Mouse (Mus musculus): Measurements from ENCODE around the gene Add3. TPM values are rescaled to one million over a fixed set of nuclear protein-coding genes. Genes with fewer than 3 reads are reported as not detected.

The Add3 gene
- polyA plus RNA-seq, 1 experiment = not detected

DNA sequence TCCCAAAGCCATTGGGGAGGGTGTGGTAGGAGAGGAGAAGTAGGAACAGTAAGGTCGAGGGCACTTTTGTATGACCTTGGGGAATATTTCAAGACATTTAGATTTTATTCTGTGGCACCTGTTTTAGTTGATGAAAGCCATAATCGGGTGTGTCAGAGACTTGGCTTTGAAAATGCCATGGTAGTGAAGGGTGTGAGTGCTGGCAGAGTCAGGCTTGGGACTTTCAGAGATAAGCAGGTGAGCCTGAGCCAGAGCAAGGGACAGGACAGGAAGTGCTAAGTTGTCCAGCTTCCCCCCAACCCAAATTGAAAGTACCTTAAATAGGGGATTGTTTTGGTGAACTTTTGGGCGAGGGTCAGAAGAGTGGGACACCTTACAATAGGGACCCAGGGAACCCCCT is 16.1 kb downstream of the Add3 start:
- WGBS = 94% methylated on average over 3 of the region's 3 CpGs

GRCm38 (mm10) chr19:53157176-53157575 is 16.9 kb downstream of the Add3 start:
- peaks cover 12% of the 10 kb centered on the region for H3K4me1 ChIP-seq (ENCODE audit: control insufficient read depth, insufficient read depth, low read length)
- WGBS = 70% methylated on average over 5 of the region's 5 CpGs
- no peak overlapping the region for H3K4me3 ChIP-seq (ENCODE audit: insufficient read depth, low read depth, low read length)
- no peak for TF ChIP-seq POLR2A (IDR thresholded peaks at IDR 0.05; ENCODE audit: insufficient read depth, low read depth, low read length)
- TF ChIP-seq CTCF (IDR thresholded peaks at IDR 0.05; ENCODE audit: insufficient read depth, low read depth, low read length) = no peak
- H3K27ac ChIP-seq (ENCODE audit: insufficient read depth, low read depth, low read length) = no peak overlapping the region

More for the DNA sequence above, 16.1 kb downstream of the Add3 start:
- H3K4me3 ChIP-seq (ENCODE audit: insufficient read depth, low read depth, low read length) = no peak overlapping the region
- H3K4me1 ChIP-seq (ENCODE audit: control insufficient read depth, insufficient read depth, low read length) = peaks cover 12% of the 10 kb centered on the region
- no peak overlapping the region for H3K27ac ChIP-seq (ENCODE audit: insufficient read depth, low read depth, low read length)
- TF ChIP-seq CTCF (IDR thresholded peaks at IDR 0.05; ENCODE audit: insufficient read depth, low read depth, low read length) = no peak
- no peak for TF ChIP-seq POLR2A (IDR thresholded peaks at IDR 0.05; ENCODE audit: insufficient read depth, low read depth, low read length)

- 76% methylated on average over 7 of the region's 7 CpGs for WGBS
- H3K4me1 ChIP-seq (ENCODE audit: control insufficient read depth, insufficient read depth, low read length) = 0 out of 2 replicates have a peak, but pooled peaks cover 2% of the 10 kb centered on the region
- H3K4me3 ChIP-seq (ENCODE audit: insufficient read depth, low read depth, low read length) = no peak overlapping the region
- no peak overlapping the region for H3K27ac ChIP-seq (ENCODE audit: insufficient read depth, low read depth, low read length)
- TF ChIP-seq CTCF (IDR thresholded peaks at IDR 0.05; ENCODE audit: insufficient read depth, low read depth, low read length) (no peak), POLR2A (IDR thresholded peaks at IDR 0.05; ENCODE audit: insufficient read depth, low read depth, low read length) (no peak)
These were observed 19.1 kb downstream of the Add3 start for GRCm38 (mm10) chr19:53159351-53159750.

GRCm38 (mm10) chr19:53162927-53163326 is 22.7 kb downstream of the Add3 start:
- TF ChIP-seq CTCF (IDR thresholded peaks at IDR 0.05; ENCODE audit: insufficient read depth, low read depth, low read length) (no peak), POLR2A (IDR thresholded peaks at IDR 0.05; ENCODE audit: insufficient read depth, low read depth, low read length) (no peak)
- no peak overlapping the region for H3K4me3 ChIP-seq (ENCODE audit: insufficient read depth, low read depth, low read length)
- peaks cover 16% of the 10 kb centered on the region for H3K4me1 ChIP-seq (ENCODE audit: control insufficient read depth, insufficient read depth, low read length)
- H3K27ac ChIP-seq (ENCODE audit: insufficient read depth, low read depth, low read length) = no peak overlapping the region
- 85% methylated on average over 6 of the region's 6 CpGs for WGBS

DNA sequence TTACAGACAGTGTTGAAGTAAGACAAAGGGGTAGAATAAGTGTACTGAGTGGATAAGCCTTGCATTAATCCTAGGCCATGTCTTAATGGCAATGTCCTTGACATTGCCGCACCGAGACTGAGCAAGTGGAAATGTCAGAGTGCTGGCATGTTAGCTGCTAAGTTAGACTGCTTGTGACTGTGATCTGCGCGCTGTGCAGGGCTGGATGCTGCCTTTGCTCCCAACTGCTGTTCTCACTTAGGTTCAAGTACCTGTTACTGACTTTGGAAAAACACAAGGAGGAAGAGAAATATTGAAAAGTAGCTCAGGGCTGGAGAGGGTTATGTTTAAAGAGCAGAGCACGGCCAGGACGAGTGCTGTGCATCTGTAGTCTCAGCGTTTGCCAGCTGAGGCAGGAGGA is 24.4 kb downstream of the Add3 start:
- Histone ChIP-seq H3K4me1 (ENCODE audit: control insufficient read depth, insufficient read depth, low read length) (peaks cover 17% of the 10 kb centered on the region), H3K4me3 (ENCODE audit: insufficient read depth, low read depth, low read length) (no peak overlapping the region), H3K27ac (ENCODE audit: insufficient read depth, low read depth, low read length) (peak overlapping the region; percentile 23)
- TF ChIP-seq POLR2A (IDR thresholded peaks at IDR 0.05; ENCODE audit: insufficient read depth, low read depth, low read length) = no peak
- TF ChIP-seq CTCF (IDR thresholded peaks at IDR 0.05; ENCODE audit: insufficient read depth, low read depth, low read length) = no peak
- WGBS = 66% methylated on average over 7 of the region's 7 CpGs

DNA sequence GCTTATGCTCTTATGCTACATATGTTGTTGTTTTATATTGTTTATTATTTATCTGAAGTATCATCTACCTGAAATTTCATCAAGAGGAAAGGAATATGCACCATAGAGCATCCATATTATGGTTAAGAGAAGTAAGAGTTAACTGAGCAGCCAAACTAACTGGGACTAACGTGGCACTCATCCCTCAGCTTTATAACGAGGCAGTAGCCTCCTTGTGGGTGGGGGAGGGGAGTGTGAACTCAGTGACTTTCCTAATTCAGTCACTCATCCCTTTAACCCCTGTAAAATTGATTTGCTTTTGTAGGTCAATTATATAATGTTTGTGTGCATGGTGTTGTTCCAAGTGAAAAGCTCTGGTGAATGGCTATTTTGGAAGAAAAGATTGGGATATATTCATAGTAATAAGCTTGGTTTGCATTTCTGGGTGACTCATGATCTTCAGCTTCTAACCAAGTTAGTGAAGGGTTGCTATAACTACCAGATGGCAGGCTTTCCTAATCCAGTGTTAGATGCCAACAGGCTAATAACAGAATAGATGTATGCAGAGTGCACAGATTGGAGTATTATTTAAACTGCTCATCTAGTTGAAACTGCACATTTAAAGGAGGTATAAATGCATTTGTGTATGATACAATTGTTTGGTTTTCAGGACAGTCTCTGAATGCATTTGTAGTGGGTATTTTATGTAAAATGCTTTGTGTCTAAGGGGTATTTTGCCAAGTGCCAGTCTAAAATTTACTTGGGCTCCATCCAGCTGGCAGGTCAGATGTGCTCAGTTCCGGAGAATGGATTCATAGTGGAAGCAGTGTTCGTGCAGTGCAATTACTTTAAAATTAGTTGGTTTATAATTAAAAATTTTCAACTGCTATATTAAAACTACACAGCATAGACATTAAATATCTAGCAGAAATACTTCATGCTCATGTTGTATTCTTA is 25.3 kb downstream of the Add3 start:
- no peak overlapping the region for H3K4me3 ChIP-seq (ENCODE audit: insufficient read depth, low read depth, low read length)
- TF ChIP-seq POLR2A (IDR thresholded peaks at IDR 0.05; ENCODE audit: insufficient read depth, low read depth, low read length) = no peak
- no peak for TF ChIP-seq CTCF (IDR thresholded peaks at IDR 0.05; ENCODE audit: insufficient read depth, low read depth, low read length)
- H3K27ac ChIP-seq (ENCODE audit: insufficient read depth, low read depth, low read length) = peak overlapping the region; percentile 75
- WGBS = 5% methylated on average over 4 of the region's 4 CpGs
- H3K4me1 ChIP-seq (ENCODE audit: control insufficient read depth, insufficient read depth, low read length) = peaks cover 18% of the 10 kb centered on the region

DNA sequence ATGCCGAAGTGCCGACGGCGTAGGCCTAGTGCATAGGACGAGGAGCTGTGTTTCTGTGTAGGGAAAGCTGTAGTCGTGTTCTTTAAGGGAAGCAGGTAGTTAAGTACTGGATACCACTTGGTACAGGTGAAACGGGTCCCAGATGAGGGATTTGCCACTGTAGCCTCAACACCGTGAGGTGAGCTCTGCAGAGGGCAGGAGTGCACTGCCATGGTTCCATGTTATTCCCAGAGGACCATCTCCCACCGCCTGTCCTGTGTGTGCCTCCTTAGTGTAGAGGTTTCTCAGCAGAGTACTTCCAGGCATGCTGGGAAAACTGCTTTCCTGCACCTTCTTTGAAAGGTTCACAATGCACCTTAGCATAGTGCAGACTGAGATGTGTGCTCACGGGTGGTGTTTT is 26.1 kb downstream of the Add3 start:
- TF ChIP-seq CTCF (IDR thresholded peaks at IDR 0.05; ENCODE audit: insufficient read depth, low read depth, low read length) (no peak), POLR2A (IDR thresholded peaks at IDR 0.05; ENCODE audit: insufficient read depth, low read depth, low read length) (no peak)
- H3K4me3 ChIP-seq (ENCODE audit: insufficient read depth, low read depth, low read length) = no peak overlapping the region
- WGBS = 59% methylated on average over 10 of the region's 10 CpGs
- peaks cover 25% of the 10 kb centered on the region for H3K4me1 ChIP-seq (ENCODE audit: control insufficient read depth, insufficient read depth, low read length)
- H3K27ac ChIP-seq (ENCODE audit: insufficient read depth, low read depth, low read length) = peak overlapping the region; percentile 96

DNA sequence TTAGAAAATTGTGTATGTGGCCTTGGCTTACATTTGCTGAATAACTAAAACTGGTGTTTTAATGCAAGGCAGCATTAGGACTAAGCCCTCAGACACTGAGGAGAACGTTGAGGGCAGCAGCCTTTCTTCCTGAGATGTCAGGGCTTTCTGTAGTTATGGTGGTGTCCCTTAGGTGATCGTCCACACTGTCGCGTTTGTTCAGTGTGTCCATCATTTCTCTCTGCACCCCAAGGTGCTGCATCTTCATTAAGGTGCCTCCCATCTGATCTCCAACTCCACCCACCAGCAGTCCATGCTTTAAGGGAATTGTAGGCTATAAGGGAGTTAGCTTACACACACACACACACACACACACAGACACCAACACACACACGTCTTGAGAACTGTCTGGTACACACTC is 28.3 kb downstream of the Add3 start:
- Histone ChIP-seq H3K4me3 (ENCODE audit: insufficient read depth, low read depth, low read length) (no peak overlapping the region), H3K27ac (ENCODE audit: insufficient read depth, low read depth, low read length) (peak overlapping the region; percentile 66; the same call in 1 of the 2 replicates), H3K4me1 (ENCODE audit: control insufficient read depth, insufficient read depth, low read length) (peaks cover 25% of the 10 kb centered on the region)
- WGBS = 66% methylated on average over 5 of the region's 5 CpGs
- TF ChIP-seq POLR2A (IDR thresholded peaks at IDR 0.05; ENCODE audit: insufficient read depth, low read depth, low read length) = no peak
- TF ChIP-seq CTCF (IDR thresholded peaks at IDR 0.05; ENCODE audit: insufficient read depth, low read depth, low read length) = no peak

GRCm38 (mm10) chr19:53170651-53171050 is 30.4 kb downstream of the Add3 start:
- Histone ChIP-seq H3K27ac (ENCODE audit: insufficient read depth, low read depth, low read length) (no peak overlapping the region), H3K4me1 (ENCODE audit: control insufficient read depth, insufficient read depth, low read length) (peaks cover 19% of the 10 kb centered on the region), H3K4me3 (ENCODE audit: insufficient read depth, low read depth, low read length) (no peak overlapping the region)
- TF ChIP-seq CTCF (IDR thresholded peaks at IDR 0.05; ENCODE audit: insufficient read depth, low read depth, low read length) (no peak), POLR2A (IDR thresholded peaks at IDR 0.05; ENCODE audit: insufficient read depth, low read depth, low read length) (no peak)
- WGBS = 91% methylated on average over 5 of the region's 5 CpGs

Measured in olfactory bulb, adult 2 months (tissue).